Mouse (Mus musculus) intestine, postnatal 0 days (tissue): ENCODE measurements around the gene Nek2. TPM values are rescaled to one million over a fixed set of nuclear protein-coding genes. Genes with fewer than 3 reads are reported as not detected.

Experiments used
- ATAC-seq: fragments of 200-750 bp; cut with Nextera tagmentation; 2 replicates; pipeline ENCODE4 v1.8.0; 2017; ENCODE audit warnings: mild to moderate bottlenecking, moderate TSS enrichment, moderate library complexity
- H3K27ac ChIP-seq: fragments of 300-500 bp; sonication (generic); 2 replicates; pipeline ENCODE4 v1.5.1; 2014; ENCODE audit warnings: mild to moderate bottlenecking, low read depth, low read length, moderate library complexity
- H3K27me3 ChIP-seq: fragments of 300-500 bp; sonication (generic); replicated peaks from 2 replicates; pipeline ENCODE4 v1.6.1; 2014; ENCODE audit warnings: low read length, mixed read lengths; ENCODE audit not compliant: control insufficient read depth, insufficient read depth
- H3K36me3 ChIP-seq: fragments of 300-500 bp; sonication (generic); 2 replicates; pipeline ENCODE4 v1.6.1; 2014; ENCODE audit warnings: mild to moderate bottlenecking, moderate library complexity; ENCODE audit not compliant: control insufficient read depth, insufficient read depth
- H3K4me1 ChIP-seq: fragments of 300-500 bp; sonication (generic); replicated peaks from 2 replicates; pipeline ENCODE4 v1.6.1; 2014; ENCODE audit warnings: antibody characterized with exemption, low read length, mixed read lengths; ENCODE audit not compliant: control insufficient read depth, insufficient read depth
- H3K4me2 ChIP-seq: fragments of 300-500 bp; sonication (generic); replicated peaks from 2 replicates; pipeline ENCODE4 v1.6.1; 2014; ENCODE audit warnings: low read depth, mild to moderate bottlenecking, moderate library complexity
- H3K4me3 ChIP-seq: fragments of 300-500 bp; sonication (generic); 2 replicates; pipeline ENCODE4 v1.5.1; 2014; ENCODE audit warnings: low read depth, low read length
- H3K9ac ChIP-seq: fragments of 300-500 bp; sonication (generic); 2 replicates; pipeline ENCODE4 v1.6.1; 2014; ENCODE audit warnings: mild to moderate bottlenecking, low read depth, low read length
- H3K9me3 ChIP-seq: fragments of 300-500 bp; sonication (generic); 2 replicates; pipeline ENCODE4 v1.6.1; 2016; ENCODE audit warnings: mixed run types; ENCODE audit not compliant: control insufficient read depth
- CTCF ChIP-seq: sonication (generic); IDR thresholded peaks from 2 replicates; pipeline ENCODE4 v1.5.1; 2016; ENCODE audit warnings: low read depth, mild to moderate bottlenecking, control low read depth, antibody characterized with exemption, moderate library complexity
- WGBS: fragments of 180-500 bp; shearing (Covaris S2); extraction: QIAGEN DNeasy Blood & Tissue Kit; methylation state at CpG from one replicate; pipeline ENCODE4 v1.1.7; 2014; 5-methylcytosine and 5-hydroxymethylcytosine counted together
- polyA plus RNA-seq: library from polyadenylated mRNA; unstranded; fragments of >200 nt; fragmentation: Nextera tagmentation; extraction: Ambion mirVana; gene quantifications from 2 replicates; pipeline ENCODE4 v1.2.1, GENCODE M21; 2015

Gene Nek2
- polyA plus RNA-seq, 1 experiment from 2014 or later, result 11.9 TPM

DNA sequence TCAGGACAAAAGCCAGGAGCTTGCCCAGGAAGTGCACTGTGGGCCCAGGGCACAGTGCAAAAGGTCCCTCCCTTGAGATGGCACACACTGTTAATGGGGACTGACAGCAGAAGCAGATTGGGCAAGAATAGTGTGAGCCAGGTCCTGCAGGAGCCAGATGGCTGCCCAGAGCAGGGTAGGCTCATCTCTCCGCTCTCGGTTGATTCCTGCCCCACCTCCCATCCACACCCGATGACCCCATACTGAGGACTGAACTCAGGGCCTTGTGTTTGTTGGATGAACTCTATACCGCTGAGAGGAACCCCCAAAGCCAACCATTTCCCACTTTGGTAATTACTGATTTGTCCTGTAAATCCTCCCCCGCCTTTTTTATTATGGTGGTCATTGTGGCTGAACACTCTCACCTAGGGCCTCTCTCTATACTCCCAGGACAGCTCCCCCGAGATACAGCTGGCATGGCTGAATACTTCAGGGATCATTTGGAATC is 3.1 kb upstream of the Nek2 start:
- H3K36me3 ChIP-seq, result no peaks in the 10 kb centered on the region
- 44% methylated on average over 6 of the region's 6 CpGs for WGBS
- H3K27me3 ChIP-seq, result no peaks in the 10 kb centered on the region

GRCm38 (mm10) chr1:191819026-191819425 is 2.2 kb upstream of the Nek2 start:
- Histone ChIP-seq H3K27ac (no peak overlapping the region), H3K9ac (no peak overlapping the region), H3K4me1 (no peaks in the 10 kb centered on the region), H3K4me3 (no peak overlapping the region), H3K9me3 (no peaks in the 10 kb centered on the region), H3K36me3 (peaks cover 2% of the 10 kb centered on the region; the same call in 1 of the 2 replicates), H3K27me3 (no peaks in the 10 kb centered on the region), H3K4me2 (no peak overlapping the region)
- ATAC-seq, result no peak
- TF ChIP-seq CTCF, result no peak

More for the DNA sequence above, 3.1 kb upstream of the Nek2 start:
- 0 out of 2 replicates have a peak, but pooled peaks have one; percentile 5 for ATAC-seq
- Histone ChIP-seq H3K4me1 (no peaks in the 10 kb centered on the region), H3K4me2 (no peak overlapping the region), H3K9me3 (no peaks in the 10 kb centered on the region), H3K9ac (no peak overlapping the region), H3K4me3 (no peak overlapping the region), H3K27ac (no peak overlapping the region)
- no peak for TF ChIP-seq CTCF

DNA sequence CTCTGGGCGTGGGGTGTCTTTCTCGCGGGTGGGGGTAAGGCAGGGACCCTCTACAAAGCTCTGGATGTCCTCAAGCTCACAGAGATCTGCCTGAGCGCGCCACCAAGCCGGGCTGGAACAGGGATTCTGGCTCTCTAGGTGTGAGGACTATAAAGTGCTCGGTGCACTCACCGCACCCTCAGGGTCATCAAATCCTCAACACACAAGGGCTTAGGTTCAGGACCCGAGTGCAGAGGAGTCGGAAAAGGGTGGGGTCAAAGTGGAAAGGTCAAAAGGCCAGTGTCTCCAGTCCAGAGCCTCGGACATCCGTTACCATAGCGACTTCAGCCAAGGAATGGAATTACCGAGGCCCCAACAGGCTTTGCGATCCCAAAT is 306 bp upstream of the Nek2 start:
- Histone ChIP-seq H3K4me2 (peak overlapping the region; percentile 99), H3K9ac (0 out of 2 replicates have a peak overlapping the region, but pooled peaks have one; percentile 70), H3K4me3 (peak overlapping the region; percentile 84), H3K9me3 (no peaks in the 10 kb centered on the region), H3K27ac (no peak overlapping the region), H3K36me3 (peaks cover 18% of the 10 kb centered on the region), H3K27me3 (no peaks in the 10 kb centered on the region), H3K4me1 (no peaks in the 10 kb centered on the region)
- ATAC-seq, result peak; percentile 12; the same call in 1 of the 2 replicates
- 4% methylated on average over 15 of the region's 15 CpGs for WGBS
- TF ChIP-seq CTCF, result no peak

- no peaks in the 10 kb centered on the region for H3K4me1 ChIP-seq
- TF ChIP-seq CTCF, result peak; percentile 73
- peak; percentile 65 for ATAC-seq
- no peak overlapping the region for H3K4me2 ChIP-seq
- peak overlapping the region; percentile 21; the same call in 1 of the 2 replicates for H3K27ac ChIP-seq
- peaks cover 57% of the 10 kb centered on the region for H3K36me3 ChIP-seq
- H3K27me3 ChIP-seq, result no peaks in the 10 kb centered on the region
- no peak overlapping the region for H3K9ac ChIP-seq
- 70% methylated on average over 3 of the region's 3 CpGs for WGBS
- H3K9me3 ChIP-seq, result no peaks in the 10 kb centered on the region
- H3K4me3 ChIP-seq, result no peak overlapping the region
Measured at GRCm38 (mm10) chr1:191829124-191829523, 7.9 kb downstream of the Nek2 start.

DNA sequence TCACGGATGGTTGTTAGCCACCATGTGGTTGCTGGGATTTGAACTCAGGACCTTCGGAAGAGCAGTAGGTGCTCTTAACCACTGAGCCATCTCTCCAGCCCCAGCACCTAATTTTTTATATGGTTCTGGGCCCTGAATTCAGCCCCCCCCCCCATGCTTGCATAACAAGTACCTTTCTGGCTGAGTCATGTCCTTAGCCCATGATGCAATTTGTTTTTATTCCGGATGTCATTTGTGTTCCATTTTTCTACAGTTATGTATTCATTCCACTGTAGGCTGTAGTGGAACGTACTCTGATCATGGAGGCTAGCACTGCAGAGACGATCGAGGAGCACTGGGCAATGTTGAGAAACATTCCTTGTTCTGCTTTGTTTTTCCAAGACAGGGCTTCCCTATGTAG is 12.2 kb downstream of the Nek2 start:
- Histone ChIP-seq H3K4me2 (no peak overlapping the region), H3K4me1 (peaks cover 6% of the 10 kb centered on the region; the same call in 1 of the 2 replicates), H3K9me3 (no peaks in the 10 kb centered on the region), H3K9ac (no peak overlapping the region), H3K27me3 (no peaks in the 10 kb centered on the region), H3K27ac (no peak overlapping the region), H3K36me3 (peaks cover 25% of the 10 kb centered on the region), H3K4me3 (no peak overlapping the region)
- 94% methylated on average over 6 of the region's 6 CpGs for WGBS
- TF ChIP-seq CTCF, result no peak
- no peak for ATAC-seq

- peak; percentile 96 for TF ChIP-seq CTCF
- peak overlapping the region; percentile 43 for H3K4me2 ChIP-seq
- no peaks in the 10 kb centered on the region for H3K27me3 ChIP-seq
- ATAC-seq, result no peak
- H3K4me3 ChIP-seq, result no peak overlapping the region
- peaks cover 12% of the 10 kb centered on the region; the same call in 1 of the 2 replicates for H3K4me1 ChIP-seq
- WGBS, result 10% methylated on average over 19 of the region's 19 CpGs
- H3K27ac ChIP-seq, result no peak overlapping the region
- peaks cover 22% of the 10 kb centered on the region for H3K36me3 ChIP-seq
- H3K9me3 ChIP-seq, result no peaks in the 10 kb centered on the region
- no peak overlapping the region for H3K9ac ChIP-seq
Measured at GRCm38 (mm10) chr1:191834825-191835224, 13.6 kb downstream of the Nek2 start.
